Mouse (Mus musculus): ENCODE measurements around the gene Gm3618.
"Not testable (repeated sequence)": the region's sequence is repeated elsewhere in the genome, so short reads cannot be mapped to it uniquely, and the experiment has no call there.

GRCm38 (mm10) chr14:6286931-6287715, 56.4 kb downstream of the Gm3618 start, which contains the start of gene Gm3411:
- not testable (repeated sequence) for TF ChIP-seq CTCF (IDR thresholded peaks at IDR 0.05; ENCODE audit: extremely low read depth, insufficient read length, insufficient replicate concordance, low read depth, low read length); POLR2A (IDR thresholded peaks at IDR 0.05; ENCODE audit: low read depth, low read length)
